Mouse (Mus musculus) kidney, postnatal 14 days (tissue): ENCODE data around the gene Asic2.
"Not testable (repeated sequence)": the region's sequence is repeated elsewhere in the genome, so short reads cannot be mapped to it uniquely, and the experiment has no call there.

Experiments
- DNase-seq: peaks from one replicate; pipeline ENCODE4 v3.0.0; 2022; ENCODE audit warnings: mixed read lengths

The Asic2 gene

GRCm38 (mm10) chr11:81280070-81280469 is 688.2 kb downstream of the Asic2 start:
- DNase-seq = no peak

DNA sequence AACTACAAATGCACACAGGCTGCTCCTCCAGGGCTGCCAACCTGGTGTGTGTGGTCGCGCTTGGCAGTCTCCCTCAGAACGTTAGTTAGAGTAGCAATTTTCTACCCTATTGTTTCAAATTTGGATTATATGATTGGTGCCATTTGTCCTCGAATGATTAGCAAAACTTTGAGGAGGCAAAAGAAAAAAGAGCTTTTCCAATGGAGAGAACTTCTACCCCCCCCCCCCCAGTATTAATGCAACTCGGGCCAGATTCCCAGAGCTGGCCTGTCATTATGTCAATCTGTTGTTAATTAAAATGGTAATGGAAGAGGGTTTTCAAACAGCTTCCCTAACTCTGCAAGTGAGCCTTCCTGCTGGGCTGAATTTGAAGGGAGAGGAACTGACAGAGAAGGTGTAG is 690.9 kb downstream of the Asic2 start:
- DNase-seq = no peak

GRCm38 (mm10) chr11:81272677-81273418 is 695.4 kb downstream of the Asic2 start:
- no peak for DNase-seq

- DNase-seq = no peak
Measured at GRCm38 (mm10) chr11:81271422-81271821, 696.8 kb downstream of the Asic2 start.

- no peak for DNase-seq
Measured at GRCm38 (mm10) chr11:81270518-81270917, 697.7 kb downstream of the Asic2 start.

GRCm38 (mm10) chr11:81263757-81264156 is 704.5 kb downstream of the Asic2 start:
- DNase-seq = no peak

GRCm38 (mm10) chr11:81263193-81263592 is 705.1 kb downstream of the Asic2 start:
- DNase-seq = no peak

GRCm38 (mm10) chr11:81261259-81261658 is 707.0 kb downstream of the Asic2 start:
- no peak for DNase-seq

DNA sequence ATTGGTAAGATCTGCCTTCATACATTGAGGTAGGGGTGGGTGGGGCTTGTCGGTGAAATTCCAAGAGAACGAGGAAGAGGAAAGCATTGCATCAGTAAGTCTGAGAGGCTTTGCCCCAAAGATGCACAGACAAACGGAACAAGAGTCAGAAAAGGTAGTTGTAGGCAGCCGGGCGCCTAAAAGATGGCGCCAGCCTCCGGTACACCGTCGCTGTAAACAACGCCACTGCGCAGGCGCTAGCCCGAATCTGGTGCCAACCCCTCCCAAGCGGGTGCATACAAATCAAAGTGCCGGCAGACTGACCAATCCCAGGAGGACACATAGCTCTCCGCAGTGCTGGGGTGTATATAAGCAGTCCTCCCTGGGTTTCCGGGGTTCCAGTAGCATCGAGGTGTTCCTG is 727.1 kb downstream of the Asic2 start:
- DNase-seq = not testable (repeated sequence)

DNA sequence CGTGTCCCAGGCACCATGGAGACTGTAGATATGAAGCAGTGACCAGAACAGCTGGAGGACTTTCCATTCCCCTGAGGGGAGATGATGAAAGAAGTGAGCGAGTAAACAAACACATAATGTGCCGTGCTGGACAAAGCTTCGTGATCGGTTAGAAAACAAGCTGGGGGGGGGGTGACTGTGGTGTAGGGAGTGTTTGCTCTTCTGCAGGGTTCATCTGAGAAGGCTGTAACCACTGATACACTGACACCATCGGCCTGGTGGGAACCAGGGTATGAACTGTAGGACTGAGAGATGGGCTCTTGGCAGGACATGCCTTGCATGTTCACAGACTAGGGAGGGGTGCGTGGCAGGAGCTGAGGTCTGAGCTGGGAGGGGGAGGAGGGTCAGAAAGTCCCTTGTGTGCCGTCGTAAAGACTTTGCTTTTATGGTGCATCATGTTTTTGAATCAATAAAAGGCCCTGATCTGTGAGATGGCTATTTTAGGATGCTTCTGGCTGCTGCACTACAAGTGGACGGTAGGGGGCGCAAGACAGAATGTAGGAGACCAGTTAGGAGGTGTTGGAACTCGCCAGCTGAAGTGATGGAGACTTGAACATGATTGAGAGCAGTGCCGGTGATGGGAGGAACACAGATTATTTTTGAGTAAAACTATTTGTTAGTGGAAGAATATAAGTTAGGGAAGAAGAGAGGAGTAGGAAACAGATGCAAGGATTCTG is 728.1 kb downstream of the Asic2 start:
- DNase-seq = peak; percentile 44

GRCm38 (mm10) chr11:81239091-81239490 is 729.2 kb downstream of the Asic2 start:
- no peak for DNase-seq

GRCm38 (mm10) chr11:81236070-81236469 is 732.2 kb downstream of the Asic2 start:
- DNase-seq = no peak

DNA sequence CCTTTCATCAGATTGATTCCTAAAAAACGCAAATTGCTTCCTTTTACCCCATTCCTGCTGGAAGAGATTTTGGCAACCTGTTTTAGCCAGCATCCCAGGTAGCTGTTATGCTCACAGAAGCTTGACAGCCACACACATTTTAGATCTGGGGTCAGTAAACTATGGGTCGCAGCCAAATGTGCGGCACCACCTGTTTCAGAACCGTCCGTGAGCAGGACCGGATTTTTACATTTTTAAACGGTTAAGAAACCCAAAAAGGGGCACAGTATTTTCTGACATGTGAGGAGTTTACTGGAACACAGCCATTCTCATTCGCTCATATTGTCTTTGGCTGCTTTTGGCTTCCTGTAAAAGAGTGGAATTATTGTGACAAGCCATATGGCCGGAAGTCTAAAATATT is 744.9 kb downstream of the Asic2 start:
- DNase-seq = no peak

DNA sequence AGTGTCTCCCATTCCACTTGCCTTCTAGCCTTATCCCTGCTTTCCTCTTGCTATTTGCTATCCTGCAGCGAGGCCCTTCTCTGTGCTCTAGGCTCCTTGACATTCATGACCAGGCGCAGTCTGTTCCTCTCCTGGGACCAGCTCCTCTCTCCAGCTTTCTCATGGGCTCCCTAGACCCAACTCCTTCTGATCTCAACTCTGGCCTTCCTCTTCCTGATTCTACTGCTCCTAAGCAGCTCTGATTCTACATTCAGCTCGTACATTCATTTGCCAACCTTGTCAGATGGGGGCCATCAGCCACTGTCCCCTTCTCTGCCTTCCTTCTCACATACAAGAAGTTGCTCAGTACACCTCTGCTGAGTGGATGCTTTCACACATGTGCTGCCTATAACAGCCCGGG is 747.5 kb downstream of the Asic2 start:
- DNase-seq = no peak

GRCm38 (mm10) chr11:81205471-81205870 is 762.8 kb downstream of the Asic2 start:
- DNase-seq = no peak

DNA sequence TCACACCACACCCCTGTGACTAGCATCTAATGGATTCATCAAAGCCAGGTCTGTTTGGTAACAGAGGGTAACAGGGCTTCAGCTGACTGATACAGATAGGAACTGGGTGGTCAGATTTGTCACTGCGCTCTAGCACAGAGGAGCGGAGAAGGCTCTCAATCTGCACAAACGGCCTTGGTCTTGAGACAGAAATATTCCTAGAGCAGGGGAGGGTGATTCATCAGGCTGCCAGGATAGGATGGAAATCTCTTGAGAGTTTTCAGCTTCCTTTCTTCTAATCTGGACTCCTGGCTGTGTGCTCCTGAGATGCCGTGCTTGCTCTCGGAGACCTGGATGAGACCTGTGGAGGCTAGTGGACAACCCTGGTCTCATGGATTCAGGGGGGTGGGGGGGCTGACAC is 765.7 kb downstream of the Asic2 start:
- DNase-seq = no peak

GRCm38 (mm10) chr11:81193856-81194255 is 774.4 kb downstream of the Asic2 start:
- peak; percentile 11 for DNase-seq

DNA sequence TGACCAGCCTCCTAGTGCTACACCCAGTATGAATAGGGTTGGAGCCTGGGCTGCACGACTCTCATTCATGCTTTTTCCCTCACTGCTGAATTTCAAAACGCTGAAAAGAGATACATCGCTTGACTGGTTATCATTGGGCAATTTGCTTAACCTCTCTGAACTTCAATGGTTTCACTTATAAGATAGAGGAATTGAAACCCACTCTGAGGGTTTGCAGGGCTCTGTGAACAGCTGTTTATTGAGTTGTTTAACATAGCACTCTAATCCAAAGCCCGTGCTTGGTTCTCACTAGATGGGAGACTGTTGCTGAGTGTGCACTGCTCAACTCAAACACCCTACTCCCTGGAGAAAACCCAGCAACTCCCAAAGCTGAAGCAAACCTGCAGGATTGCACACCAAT is 776.1 kb downstream of the Asic2 start:
- no peak for DNase-seq

- DNase-seq = no peak
Measured at GRCm38 (mm10) chr11:81189103-81189502, 779.2 kb downstream of the Asic2 start.

GRCm38 (mm10) chr11:81187851-81188250 is 780.4 kb downstream of the Asic2 start:
- DNase-seq = no peak

DNA sequence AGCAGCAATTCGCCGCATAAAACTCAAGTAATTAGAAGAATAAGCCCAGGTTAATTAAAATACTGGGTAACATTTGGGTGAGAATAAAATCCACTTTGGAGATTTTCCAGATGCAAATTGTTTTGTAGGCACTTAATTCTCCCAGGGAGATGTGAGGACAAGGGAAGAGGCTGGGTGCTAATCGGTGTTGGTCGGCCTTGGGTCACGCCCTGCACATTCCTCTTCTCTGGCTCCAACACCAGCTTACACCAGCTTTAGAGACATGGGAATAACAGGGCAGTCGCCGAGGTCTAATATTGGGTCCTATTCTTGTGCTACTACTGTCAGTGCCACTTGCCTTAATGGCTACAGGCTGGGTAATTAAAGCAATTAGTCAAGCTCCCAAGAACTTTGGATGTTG is 783.5 kb downstream of the Asic2 start:
- DNase-seq = no peak

DNA sequence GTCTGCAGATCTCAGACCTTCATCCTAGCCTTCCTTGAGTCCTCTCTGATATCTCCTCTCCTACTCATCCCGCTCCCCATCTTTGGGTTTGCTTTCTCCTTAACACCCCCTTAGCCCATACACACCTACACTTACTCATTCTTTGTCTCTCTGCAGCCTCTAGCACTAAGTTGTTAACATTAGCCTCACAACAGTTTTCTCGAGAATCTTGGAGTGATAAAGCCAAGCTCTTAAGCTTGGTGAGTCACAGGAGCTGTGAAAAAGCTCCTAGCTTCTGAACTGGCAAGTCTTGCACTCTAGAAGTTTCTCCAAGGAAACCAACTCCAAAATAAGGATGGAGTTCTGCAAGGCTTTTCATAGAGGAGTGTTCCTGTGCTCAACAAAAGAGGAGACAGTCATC is 803.4 kb downstream of the Asic2 start:
- DNase-seq = no peak

- no peak for DNase-seq
Measured at GRCm38 (mm10) chr11:81163056-81163455, 805.2 kb downstream of the Asic2 start.

GRCm38 (mm10) chr11:81153841-81154240 is 814.4 kb downstream of the Asic2 start:
- DNase-seq = no peak
